Mouse (Mus musculus): ENCODE measurements at regions not wholly inside any gene's neighbourhood (a gene's known extent, or its start where the extent isn't known, plus 50 kb on each side); places are given as distances from the start of the nearest gene placed in this dataset.

DNA sequence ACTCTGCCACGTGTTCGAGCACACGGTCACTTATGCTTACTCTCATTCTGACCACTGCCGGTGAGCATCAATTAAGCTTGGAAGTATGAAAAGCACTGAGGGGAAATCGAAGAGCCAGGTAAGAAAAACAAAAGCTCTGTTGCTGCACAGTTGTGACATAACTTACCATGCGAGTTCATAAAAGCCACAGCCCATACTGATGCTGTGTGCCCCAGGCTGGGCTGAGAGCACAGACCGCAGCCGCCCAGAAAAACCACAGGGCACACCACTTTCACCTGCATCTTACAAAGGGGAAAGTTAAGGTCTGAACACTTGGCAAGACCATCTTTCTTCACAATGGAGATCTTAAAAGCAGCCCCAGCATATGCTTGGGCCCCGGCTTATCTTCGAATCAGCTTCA, 338.2 kb upstream of the Nfe2l3 start:
- peak in 1 of 2 experiments; percentile 10 for DNase-seq (ENCODE audit: low spot score in 2 of 2)

DNA sequence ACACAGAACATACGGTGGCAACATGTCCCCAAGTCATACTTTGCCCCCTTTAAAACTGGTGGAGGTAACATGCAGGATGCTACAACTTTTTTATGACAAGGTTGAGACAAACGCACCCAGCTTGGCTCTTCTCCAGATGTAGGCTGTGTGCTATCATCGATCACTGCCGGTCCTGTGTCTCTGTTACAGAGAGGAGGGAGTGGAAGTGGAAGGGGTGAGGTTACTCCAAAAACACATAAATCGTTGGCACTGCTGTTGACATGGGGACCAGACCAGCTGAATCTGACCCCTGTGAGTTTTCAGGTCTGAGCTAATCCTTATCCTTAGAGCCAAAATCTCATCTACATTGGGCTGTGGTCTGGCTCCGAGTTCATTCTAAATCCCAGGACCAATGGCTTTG, 335.0 kb upstream of the Nfe2l3 start:
- no peak for DNase-seq (ENCODE audit: low spot score in 2 of 2)

GRCm38 (mm10) chr6:51100341-51100740, 332.1 kb upstream of the Nfe2l3 start:
- no peak for DNase-seq (ENCODE audit: low spot score in 2 of 2)

GRCm38 (mm10) chr6:51103236-51103635, 329.2 kb upstream of the Nfe2l3 start:
- no peak for DNase-seq (ENCODE audit: low spot score in 2 of 2)

DNA sequence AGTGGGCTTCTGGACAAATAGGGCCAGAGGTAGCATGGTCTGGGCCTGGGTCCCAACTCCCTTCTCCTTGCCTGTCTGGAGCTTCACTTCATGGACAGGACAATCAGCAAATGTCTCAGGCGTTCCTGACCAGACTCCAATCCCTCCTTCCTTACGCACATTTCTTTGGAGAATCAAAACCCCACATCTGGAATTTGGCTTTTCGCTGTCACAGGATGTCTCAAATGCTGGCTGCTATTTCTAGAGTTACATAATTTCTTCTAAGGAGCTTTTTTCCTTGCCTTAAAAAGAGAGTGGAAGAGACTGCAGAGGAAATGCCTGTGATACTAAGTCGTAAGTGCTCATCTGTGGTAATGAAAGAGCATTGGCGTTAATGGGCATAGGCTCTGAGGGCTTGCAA, 328.1 kb upstream of the Nfe2l3 start:
- no peak for DNase-seq (ENCODE audit: low spot score in 2 of 2)

DNA sequence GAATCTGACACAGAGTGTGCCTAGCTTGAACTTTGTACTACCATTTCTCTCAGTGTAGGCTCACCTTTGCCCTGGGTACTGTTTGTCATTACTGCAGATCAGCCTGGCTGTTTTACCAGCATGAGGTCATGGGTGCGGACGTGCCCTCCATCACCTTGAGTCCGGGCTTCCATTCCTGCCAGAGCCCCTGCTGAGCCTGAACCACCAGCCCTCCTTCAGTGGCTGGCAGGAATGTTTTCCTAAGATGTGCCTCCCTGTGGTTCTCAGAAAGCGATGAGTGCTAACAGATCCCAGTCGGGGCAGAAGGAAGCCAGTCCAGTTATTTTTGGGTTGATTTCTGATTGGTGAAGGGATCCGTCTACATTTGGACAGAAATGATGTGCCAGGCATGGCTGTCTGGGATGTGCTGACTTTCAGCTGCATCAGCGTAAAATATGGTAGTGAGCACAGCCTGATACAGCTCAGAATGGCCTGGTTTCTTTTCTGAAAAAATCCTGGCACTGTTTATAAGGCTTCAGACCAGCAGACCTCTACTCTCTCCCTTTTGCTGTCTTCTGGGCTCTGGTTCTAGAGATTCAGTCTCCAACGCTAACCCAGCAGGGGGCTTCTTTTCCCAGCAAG, 324.0 kb upstream of the Nfe2l3 start:
- no peak for DNase-seq (ENCODE audit: low spot score in 2 of 2)

- no peak for DNase-seq (ENCODE audit: low spot score in 2 of 2)
Observed at GRCm38 (mm10) chr6:51110596-51110995, 321.9 kb upstream of the Nfe2l3 start.

DNA sequence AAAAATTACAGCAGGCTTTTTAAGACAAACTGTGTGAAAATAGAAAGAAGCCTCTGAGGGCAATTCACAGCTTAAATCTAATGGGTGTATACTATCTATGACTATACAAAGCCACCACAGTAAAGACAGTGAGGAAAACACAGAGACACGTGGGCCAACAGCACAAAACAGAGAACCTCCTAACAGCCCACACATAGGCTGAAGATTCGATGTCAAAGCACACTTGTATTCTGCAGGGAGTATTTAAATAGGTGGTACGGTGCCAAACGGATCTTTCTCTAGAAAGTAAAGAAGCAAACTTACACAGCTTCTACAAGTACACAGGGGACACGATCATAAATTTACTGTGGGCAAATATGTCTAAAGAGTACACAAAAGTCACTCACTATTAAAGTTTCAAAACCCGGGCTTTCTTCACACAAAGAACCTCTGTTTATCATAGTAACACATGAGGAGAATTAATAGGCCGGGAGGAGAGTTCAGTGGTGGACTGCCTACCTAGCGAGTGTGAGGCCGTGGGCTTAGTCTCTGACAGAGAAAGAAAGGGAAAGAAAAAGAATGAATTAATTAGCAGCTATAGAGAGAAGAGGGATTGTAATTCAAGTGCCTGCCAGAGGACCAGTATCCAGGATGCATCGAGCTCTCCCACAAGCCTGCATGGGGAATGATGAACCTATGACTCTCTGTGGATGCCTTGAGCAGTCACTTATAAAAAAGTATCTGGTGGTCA, 317.7 kb upstream of the Nfe2l3 start:
- DNase-seq (ENCODE audit: low spot score in 2 of 2) = no peak

GRCm38 (mm10) chr6:51118833-51119535, 313.5 kb upstream of the Nfe2l3 start:
- peak in 1 of 2 experiments; percentile 3 for DNase-seq (ENCODE audit: low spot score in 2 of 2)

DNA sequence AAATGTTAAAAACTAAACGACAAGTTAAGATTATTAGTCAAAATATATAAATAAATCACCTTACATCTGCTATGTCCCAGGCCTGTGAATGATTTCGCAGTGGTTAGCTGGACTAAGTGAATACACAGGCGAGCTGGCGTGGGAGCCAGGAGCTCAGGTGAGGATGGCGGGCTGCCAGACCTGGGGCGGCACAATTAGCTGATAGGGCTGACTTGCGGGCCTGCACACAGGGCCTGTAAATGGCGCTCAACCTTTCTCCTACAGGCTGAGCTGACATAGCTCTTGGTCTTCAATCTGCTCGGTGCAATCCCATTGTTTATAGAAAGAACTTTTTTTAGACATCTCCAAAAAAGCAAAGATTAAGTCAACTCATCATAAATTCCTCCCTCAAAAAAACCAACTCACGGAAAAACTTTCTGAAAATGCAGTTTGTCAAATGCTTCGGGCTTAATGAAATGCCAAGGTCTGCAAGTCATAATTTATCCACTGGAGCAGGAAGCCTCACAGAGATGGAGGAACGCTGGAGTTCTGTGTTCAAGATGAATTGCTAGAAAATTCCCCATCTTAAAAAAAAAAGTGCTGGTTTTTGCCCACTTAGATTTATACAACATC, 312.7 kb upstream of the Nfe2l3 start:
- DNase-seq (ENCODE audit: low spot score in 2 of 2) = no peak

- no peak for DNase-seq (ENCODE audit: low spot score in 2 of 2)
Observed at GRCm38 (mm10) chr6:51122941-51123340, 309.5 kb upstream of the Nfe2l3 start.

DNA sequence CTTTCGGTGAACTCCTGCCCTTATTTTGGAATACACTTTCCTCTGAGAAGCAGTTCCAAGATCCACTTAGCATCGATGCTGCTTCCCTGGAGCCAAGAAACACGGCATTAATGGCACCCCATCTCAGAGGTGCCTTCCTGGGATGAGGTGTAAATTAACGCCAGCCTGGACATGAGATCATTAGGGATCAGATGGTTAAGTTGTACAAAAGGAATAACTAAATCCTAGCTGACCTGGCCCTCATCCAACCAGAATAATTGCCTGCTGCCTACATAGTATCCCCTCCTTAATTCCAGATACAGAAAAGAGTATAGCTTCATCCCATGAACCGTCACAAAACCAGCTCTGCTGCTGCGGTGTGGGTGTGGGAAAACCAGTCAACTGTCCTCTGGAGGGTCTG, 304.6 kb upstream of the Nfe2l3 start:
- no peak for DNase-seq (ENCODE audit: low spot score in 2 of 2)

- no peak for DNase-seq (ENCODE audit: low spot score in 2 of 2)
Observed at GRCm38 (mm10) chr6:51129096-51129495, 303.4 kb upstream of the Nfe2l3 start.

- peak; percentile 33 to 55 for DNase-seq (ENCODE audit: low spot score in 2 of 2)
Observed at GRCm38 (mm10) chr6:51129591-51129990, 302.9 kb upstream of the Nfe2l3 start.

GRCm38 (mm10) chr6:51144762-51145161, 287.7 kb upstream of the Nfe2l3 start:
- peak in 1 of 2 experiments; percentile 64 for DNase-seq (ENCODE audit: low spot score in 2 of 2)

DNA sequence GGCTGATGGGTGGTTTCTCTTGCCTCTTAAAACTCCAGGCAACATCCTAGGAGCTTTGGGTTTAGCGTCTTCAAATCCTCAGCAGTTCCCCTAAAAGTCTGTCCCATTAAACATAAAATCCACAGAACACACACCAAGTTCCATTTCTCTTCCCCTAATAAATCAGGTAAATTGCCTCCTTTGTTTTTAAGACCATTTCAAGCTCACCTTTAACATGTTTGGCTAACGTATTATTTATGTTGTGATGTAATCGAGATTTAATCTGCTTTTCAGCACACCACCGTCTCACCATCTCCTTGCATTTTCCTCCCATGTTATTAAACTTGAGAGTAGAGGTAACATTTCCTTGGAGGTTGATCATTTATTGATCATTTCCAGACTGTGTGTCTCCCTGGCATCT, 286.6 kb upstream of the Nfe2l3 start:
- DNase-seq (ENCODE audit: low spot score in 2 of 2) = no peak

- DNase-seq (ENCODE audit: low spot score in 2 of 2) = peak in 1 of 2 experiments; percentile 34
Observed at GRCm38 (mm10) chr6:51148821-51149220, 283.6 kb upstream of the Nfe2l3 start.

GRCm38 (mm10) chr6:51150066-51150465, 282.4 kb upstream of the Nfe2l3 start:
- no peak for DNase-seq (ENCODE audit: low spot score in 2 of 2)

- DNase-seq (ENCODE audit: low spot score in 2 of 2) = peak in 1 of 2 experiments; percentile 44
Observed at GRCm38 (mm10) chr6:51150486-51150885, 282.0 kb upstream of the Nfe2l3 start.

GRCm38 (mm10) chr6:51150916-51151315, 281.6 kb upstream of the Nfe2l3 start:
- DNase-seq (ENCODE audit: low spot score in 2 of 2) = no peak

DNA sequence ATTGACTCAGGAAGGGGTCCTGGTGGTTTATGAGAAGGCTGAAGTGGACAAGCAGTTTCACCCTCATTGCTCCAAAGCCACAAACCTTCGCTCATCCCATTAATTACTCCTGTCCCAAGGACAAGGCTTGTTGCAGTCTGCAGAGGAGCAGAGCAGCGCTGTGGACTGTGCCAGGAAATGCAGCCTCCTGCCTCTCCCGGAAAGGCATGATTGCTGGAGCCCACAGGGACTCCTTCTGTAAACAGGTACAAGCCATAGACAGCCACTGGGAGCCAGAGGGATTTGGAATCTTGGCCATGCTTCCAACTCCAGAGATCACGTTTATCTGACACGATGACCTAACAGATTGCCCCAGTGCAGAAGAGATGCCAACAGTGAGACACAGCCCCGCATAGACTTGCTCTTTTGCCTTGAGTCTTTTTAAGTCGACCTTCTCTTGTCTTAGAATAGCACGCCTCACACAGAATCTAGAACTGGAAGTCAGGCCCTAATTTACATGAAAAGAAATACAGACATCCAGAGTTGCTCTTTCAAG, 275.6 kb upstream of the Nfe2l3 start:
- DNase-seq (ENCODE audit: low spot score in 2 of 2) = no peak

- DNase-seq (ENCODE audit: low spot score in 2 of 2) = no peak
Observed at GRCm38 (mm10) chr6:51161149-51161548, 271.3 kb upstream of the Nfe2l3 start.
